Mouse (Mus musculus): ENCODE results near the gene Sgo2a.
A peak's percentile ranks its signal among the peaks of the same experiment; 100 is the strongest.
"Not testable (repeated sequence)": the region's sequence is repeated elsewhere in the genome, so short reads cannot be mapped to it uniquely, and the experiment has no call there.

Sgo2a gene

DNA sequence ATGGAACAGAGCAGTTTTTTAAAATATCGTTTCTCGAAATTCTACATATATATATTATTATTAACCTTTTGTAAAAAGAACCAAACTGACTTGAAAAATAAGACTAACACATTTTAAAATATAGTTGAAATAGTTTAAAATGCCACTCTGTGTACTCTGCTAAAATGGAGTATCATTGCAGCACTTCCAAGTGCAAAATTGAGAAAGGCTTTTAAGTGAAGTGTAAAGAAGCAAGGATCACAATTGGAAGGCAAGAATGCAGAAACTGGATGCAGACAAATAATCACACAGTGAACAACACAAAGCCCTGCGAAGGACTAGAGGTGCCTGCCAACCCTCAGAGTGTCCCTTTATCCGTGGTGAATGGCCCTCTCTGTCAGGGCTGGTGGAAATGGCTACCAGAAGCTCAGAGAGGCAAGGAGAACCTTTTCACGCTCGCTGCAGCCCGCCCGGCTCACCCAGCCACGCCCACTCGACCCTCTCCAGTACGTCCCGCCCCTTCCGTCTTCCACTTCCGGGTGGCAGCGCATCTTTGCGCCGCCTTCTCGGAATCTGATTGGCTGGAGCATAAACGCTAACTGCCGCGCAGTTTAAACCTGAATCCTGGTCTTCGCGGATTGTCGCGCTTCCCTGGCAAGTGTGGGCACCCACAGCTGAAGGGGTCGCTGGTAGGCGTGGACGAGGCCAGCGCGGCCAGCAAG is at the start of gene Sgo2a:
TSS of gene Sgo2a (plus strand) at position 540 of the 701 bp plus-strand sequence.
- DNase-seq (ENCODE audit: low read depth in 2 of 2, low spot score in 2 of 2), result peak; percentile 80 to 89

DNA sequence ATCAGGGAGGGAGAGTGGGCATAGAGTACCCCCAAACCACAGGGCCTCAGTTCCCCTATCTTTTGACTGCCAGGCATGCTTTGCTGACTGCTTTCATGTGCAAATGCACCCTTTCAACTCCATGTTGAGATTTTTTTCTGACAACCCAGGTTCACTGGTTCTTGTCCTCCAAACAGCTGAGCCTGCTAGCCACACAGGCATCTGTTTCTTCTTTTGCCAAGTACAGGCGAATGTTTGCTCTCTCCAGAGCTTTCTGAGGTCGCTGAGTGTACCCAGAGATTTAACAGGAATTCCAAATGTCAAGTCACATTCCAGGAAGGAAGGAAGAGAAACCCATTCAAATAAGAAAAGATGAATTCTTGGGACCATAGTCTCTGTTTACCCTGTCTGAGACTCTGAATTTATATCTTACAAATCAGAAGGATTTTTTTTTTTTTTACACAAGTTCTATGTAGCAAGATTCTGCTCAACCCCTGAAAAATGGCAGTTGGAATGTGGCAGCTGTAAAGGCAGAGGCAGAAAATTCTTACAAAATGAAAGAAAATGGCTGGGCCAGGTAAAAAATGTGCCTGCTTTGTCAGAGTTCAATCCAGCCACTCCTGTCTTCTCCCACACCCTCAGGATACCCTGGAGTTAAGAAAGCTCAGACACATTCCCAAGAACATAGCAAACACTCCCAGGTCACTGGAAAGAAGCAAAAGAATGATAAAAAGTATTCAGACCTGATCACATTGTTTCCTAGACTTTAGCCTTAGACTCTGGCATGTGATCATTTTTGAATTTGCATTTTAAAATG is 48.0 kb upstream of the Sgo2a start:
- DNase-seq (ENCODE audit: low read depth in 2 of 2, low spot score in 2 of 2), result no peak

DNA sequence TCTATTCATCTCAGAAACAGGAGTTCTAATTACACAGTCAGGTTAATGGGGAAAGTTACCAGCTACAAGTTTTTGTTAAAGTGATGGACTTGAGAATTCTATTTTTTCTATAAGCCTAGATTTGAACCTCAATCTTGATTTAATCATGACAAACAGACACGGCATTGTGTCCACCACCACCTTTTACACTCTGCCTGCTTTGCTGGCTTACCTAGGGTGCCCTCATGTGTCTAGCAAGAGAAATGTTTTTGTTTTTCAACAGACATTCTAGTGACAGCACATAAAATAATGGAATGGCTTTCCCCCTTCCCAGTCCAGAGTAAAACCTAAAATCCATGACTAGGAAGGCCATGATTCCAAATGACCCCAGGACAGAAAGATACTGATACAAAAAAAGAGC is 46.6 kb upstream of the Sgo2a start:
- DNase-seq (ENCODE audit: low read depth in 2 of 2, low spot score in 2 of 2), result no peak

DNA sequence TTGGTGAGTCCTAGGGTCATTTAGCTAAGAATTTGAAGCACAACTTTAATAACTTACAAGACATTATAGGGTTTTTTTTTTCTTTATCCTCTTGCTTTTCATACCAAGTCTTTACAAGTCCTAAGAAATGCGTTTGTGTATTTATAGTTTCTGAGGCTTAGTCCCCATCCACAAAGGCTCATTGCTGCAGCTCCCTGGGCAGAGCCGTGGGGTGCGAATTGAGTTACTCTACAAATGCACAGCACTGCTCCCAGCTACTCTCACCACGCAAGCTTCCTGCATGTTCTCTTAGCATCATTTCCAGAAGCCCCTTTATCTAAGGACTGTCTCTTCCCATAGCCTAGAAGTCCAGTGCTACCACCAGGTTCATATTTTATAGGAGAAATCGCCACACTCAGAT is 46.1 kb upstream of the Sgo2a start:
- no peak for DNase-seq (ENCODE audit: low read depth in 2 of 2, low spot score in 2 of 2)

DNA sequence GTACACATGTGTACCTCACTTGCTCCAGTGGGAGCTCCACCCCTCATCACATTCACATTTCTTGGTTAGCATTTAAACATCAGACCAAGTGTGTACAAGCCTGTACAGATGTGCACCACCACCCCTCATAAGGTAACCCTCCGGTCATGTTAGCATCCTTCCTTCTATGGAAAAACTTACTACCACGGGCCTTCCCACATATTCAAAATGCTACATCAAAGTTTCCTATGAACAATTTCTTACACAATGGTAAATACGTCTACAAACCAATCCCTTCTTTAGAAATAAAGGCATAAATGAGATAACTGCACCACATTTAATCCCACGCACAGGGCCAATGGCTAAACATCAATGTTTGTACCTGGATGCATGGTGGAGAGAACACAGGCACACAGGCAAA is 43.3 kb upstream of the Sgo2a start:
- DNase-seq (ENCODE audit: low read depth in 2 of 2, low spot score in 2 of 2), result no peak

DNA sequence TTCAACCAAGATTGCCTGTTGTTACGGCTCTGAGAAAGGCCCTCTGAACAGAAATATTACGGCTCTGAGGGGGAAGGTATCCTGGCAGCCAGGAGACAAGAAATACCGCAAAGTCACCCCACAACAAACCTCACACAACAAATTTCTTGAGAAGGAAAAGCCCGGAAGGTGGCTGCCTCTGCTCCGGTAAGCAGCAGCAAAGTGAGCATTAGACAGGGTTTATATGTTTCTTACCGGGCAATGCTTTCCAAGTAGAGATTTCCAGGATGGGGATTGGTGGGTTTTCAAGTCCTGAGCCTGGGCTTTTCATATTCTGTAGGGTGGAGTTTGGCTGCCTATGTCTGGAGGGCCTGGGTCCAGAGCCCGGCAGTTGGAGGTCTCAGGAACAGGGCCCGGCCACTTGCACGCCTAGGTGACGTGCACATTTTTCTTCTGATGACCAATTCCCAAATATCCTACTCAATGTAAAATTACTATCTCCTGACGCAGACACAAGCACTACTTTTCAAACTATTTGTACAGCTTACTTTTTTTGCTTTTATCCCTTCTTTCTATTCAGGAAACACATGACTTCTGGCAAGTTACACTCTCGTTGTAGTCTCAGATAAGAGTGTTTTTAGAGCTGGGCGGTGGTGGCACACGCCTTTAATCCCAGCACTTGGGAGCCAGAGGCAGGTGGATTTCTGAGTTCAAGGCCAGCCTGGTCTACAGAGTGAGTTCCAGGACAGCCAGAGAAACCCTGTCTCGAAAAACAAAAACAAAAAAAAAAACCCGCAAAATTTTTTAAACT is 42.0 kb upstream of the Sgo2a start:
- no peak for DNase-seq (ENCODE audit: low read depth in 2 of 2, low spot score in 2 of 2)

GRCm38 (mm10) chr1:57954376-57954765 is 41.4 kb upstream of the Sgo2a start:
- DNase-seq (ENCODE audit: low read depth in 2 of 2, low spot score in 2 of 2), result no peak

DNA sequence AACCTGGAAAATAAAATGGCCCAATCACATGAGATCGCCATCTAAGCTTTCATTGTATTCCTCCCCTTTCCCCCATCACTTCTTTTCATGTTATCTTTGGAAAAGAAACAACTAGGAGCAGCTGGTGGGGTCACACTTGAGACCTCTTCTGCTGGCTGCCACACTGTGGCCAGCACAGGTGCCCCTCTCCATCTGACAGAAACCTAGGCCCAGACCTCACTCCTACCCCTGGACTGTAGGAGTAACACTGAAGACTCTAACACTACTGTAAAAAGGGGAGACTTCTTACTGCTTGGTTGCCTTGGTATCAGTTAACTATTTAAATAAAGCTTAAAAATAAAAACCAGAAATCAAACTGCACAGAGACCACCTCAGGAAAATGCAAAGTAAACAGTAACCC is 40.0 kb upstream of the Sgo2a start:
- DNase-seq (ENCODE audit: low read depth in 2 of 2, low spot score in 2 of 2), result no peak

DNA sequence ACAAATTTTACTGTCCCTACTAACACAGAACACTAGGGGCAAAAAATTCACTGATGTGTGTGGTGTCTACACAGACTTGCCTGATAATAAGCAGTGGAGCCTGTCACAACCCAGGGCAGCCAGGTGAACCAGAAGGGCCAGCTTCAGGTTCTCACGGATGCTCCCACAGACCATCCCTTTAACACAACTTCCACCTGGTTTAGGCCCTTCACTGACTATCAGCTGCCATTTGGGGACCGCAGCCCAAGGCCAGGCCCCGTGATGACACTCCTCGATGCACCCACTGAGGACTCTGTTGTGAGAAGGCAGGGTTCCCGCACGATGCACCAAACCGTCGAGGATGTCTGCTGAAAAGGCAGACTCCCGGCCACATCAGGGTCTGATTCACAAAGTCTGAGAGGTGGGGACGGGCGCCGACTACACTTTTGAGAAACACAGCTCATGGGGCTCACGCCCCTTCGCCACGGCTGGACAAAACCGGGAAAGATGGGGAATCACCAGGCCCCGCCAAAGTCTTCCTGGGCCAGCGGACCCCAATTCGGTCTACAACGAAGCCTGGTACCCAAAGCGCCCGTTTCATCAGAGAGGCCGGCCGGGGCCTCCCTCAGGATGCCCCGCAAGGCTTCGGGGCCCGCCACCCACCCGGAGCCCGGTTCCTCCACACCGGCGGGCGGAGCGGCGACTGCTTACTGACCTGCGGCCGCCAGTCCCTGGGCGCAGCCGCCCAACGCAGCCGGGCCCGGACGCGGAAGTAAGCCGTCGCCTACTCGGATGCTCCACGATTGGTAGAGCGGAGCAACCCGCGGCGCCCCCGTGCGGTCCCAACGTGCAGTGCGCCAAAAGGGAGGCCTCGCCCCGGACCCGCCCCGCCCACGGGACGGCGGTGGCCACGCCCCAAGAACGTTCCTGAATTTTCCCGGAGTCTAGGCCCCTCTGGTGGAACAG is 26.2 kb upstream of the Sgo2a start:
- peak; percentile 85 to 88 for DNase-seq (ENCODE audit: low read depth in 2 of 2, low spot score in 2 of 2)

DNA sequence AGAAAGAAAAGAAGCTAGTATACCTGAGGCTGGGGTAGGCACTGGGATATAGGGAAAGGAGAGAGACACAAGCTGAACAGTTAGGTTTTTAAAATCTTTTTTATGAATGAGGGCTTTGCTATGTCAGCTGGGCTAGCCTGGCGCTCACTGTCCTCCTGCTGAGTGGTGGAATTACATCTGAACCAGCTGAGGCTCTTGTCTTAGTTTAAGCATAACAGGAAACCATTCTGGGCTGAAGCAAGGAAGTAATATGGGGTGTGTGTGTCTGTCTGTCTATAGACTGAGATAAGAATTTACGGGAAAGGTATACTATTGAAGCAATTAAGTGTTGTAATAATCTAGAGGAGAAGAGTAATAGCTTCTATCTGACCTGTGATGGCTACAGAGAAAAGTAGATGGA is 24.2 kb upstream of the Sgo2a start:
- no peak for DNase-seq (ENCODE audit: low read depth in 2 of 2, low spot score in 2 of 2)

GRCm38 (mm10) chr1:57976860-57977259 is 18.9 kb upstream of the Sgo2a start:
- no peak for DNase-seq (ENCODE audit: low read depth in 2 of 2, low spot score in 2 of 2)

DNA sequence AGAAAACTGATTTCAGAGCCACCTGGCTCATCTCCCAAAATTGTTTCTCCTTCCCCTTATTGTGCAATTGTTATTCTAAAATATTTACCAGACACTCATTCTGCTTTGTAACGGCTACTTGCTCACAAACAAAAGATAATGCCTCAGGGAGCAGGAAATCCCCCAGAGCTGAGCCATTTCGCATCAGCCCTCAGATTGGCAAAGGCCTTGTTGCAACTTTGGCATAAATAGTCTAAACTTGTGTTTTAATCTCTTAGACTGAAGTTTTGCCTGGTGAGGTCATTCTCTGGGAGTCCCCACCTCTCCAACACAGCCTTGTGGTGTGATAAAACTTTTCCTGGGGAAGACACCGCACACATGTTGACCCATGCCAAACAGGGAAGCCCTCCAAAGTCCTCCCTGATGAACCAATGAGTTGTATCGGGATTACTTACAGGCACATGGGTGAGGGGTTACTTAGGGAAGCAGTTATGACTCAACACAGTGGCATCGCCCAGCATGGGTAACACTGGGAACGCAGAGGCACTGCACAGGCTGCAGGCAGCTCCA is 6.6 kb upstream of the Sgo2a start:
- DNase-seq (ENCODE audit: low read depth in 2 of 2, low spot score in 2 of 2), result no peak

DNA sequence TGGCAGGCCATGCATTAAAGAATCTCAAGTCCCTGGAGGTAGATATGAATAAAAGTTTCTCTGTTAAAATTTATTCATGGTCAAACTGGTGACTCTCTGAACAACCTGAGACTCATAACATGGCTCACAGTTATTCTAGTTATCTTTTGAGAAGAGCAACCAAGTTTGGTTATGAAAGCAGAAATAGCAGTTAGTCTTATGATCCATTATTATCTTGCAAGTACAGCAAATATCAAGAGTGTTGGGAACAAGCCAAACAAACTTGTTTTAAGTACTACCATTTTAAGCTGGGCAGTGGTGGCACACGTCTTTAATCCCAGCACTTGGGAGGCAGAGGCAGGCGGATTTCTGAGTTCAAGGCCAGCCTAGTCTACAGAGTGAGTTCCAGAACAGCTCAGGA is 4.5 kb upstream of the Sgo2a start:
- no peak for DNase-seq (ENCODE audit: low read depth in 2 of 2, low spot score in 2 of 2)

DNA sequence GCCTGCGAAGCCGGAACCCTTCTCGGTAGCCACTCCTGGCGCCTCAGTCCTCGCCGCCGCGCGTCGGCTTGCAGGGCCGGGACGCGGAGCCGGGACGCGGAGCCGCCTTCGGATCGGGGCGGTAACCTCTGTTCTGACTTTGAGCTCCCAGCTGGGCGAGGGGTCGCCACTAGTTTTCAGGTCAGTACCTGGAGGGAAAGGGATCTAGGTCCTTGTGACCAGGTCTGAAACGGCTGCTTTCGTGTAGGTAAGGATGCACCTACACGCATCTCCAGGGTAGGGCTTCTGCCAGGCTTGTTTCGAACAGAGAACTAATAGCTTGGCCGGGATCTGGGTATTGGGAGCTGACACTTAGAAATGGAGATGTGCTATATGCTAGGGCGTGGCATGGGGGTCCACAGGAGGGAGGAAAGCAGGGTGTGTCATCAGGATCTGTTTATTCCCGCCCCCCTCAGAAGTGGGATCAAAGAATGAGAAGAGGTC is 403 bp downstream of the Sgo2a start:
- DNase-seq (ENCODE audit: low read depth in 2 of 2, low spot score in 2 of 2), result no peak

DNA sequence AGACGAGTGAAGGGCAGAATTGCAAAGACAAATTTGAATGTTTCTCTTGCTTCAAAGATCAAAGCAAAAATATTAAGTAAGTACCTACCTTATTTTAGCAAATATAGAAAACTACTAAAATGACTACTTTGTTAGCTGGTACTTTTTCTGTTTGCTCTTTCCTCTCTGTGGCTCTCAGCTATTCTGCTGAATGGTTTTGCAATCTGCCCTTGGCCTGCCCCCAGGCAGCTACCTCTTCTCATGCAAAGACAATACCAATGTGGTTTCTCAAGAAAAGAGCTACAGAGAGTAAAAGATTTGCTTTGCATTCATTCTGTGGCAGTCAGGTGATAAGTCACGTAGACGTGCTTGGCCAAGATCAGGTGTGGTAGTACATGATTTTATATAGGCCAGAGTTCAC is 2.4 kb downstream of the Sgo2a start:
- DNase-seq (ENCODE audit: low read depth in 2 of 2, low spot score in 2 of 2), result no peak

GRCm38 (mm10) chr1:58006388-58006787 is 10.6 kb downstream of the Sgo2a start:
- DNase-seq (ENCODE audit: low read depth in 2 of 2, low spot score in 2 of 2), result not testable (repeated sequence)

GRCm38 (mm10) chr1:58018856-58019255 is 23.1 kb downstream of the Sgo2a start, which contains the start of gene Kctd18:
Gene Kctd18, minus strand, starts transcription at chr1:58018956.
- no peak for DNase-seq (ENCODE audit: low read depth in 2 of 2, low spot score in 2 of 2)

GRCm38 (mm10) chr1:58027707-58028106 is 31.9 kb downstream of the Sgo2a start:
- DNase-seq (ENCODE audit: low read depth in 2 of 2, low spot score in 2 of 2), result no peak

DNA sequence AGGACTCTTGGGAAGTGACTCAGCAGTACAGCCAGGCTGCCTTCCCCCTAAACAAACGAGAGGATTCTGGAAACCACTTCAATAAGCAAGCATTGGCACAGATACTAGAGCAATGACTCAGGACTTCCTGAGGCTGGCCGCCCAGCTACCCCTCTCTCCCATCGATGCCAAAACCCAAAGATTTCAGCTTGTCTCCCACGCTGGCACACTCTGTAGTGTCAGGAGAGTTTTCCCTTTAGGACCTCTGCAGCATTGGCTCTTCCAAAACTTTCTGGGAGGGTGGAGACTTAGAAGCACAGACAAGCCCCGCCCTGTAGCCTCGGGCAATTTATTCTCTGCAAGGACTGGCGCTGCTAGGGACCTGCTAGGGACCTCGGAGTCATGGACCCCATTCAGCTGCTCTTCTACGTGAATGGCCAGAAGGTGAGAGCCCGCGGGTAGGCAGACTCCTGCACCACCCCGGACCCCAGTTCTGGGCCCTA is 33.9 kb downstream of the Sgo2a start, which contains the start of gene Aox1:
TSS of gene Aox1 (plus strand) at position 296 of the 482 bp plus-strand sequence.
- DNase-seq (ENCODE audit: low read depth in 2 of 2, low spot score in 2 of 2), result no peak
